Mouse (Mus musculus) heart, embryonic 16.5 days (tissue): Measurements from ENCODE around the gene D5Ertd579e. TPM values are rescaled to one million over a fixed set of nuclear protein-coding genes. Genes with fewer than 3 reads are reported as not detected.

ENCODE experiments used
- ATAC-seq: fragments of 200-750 bp; cut with Nextera tagmentation; replicated peaks from 2 replicates; pipeline ENCODE4 v1.8.0; 2017; ENCODE audit warnings: moderate number of reproducible peaks; ENCODE audit not compliant: insufficient read depth, low FRiP score; ENCODE audit errors: extremely low read depth
- H3K27ac ChIP-seq: fragments of 300-500 bp; sonication (generic); 2 replicates; pipeline ENCODE4 v1.5.1; 2014; ENCODE audit warnings: mild to moderate bottlenecking, low read length, control low read depth, moderate library complexity
- H3K27me3 ChIP-seq: fragments of 300-500 bp; sonication (generic); 2 replicates; pipeline ENCODE4 v1.6.1; 2014; ENCODE audit warnings: low read length, mixed read lengths; ENCODE audit not compliant: control insufficient read depth, insufficient read depth
- H3K36me3 ChIP-seq: fragments of 300-500 bp; sonication (generic); 2 replicates; pipeline ENCODE4 v1.6.1; 2014; ENCODE audit not compliant: control insufficient read depth, insufficient read depth
- H3K4me1 ChIP-seq: fragments of 300-500 bp; sonication (generic); 2 replicates; pipeline ENCODE4 v1.6.1; 2014; ENCODE audit warnings: low read length, mixed read lengths; ENCODE audit not compliant: control insufficient read depth, insufficient read depth
- H3K4me2 ChIP-seq: fragments of 300-500 bp; sonication (generic); 2 replicates; pipeline ENCODE4 v1.6.1; 2014; ENCODE audit warnings: low read depth, mild to moderate bottlenecking, control low read depth, low read length
- H3K4me3 ChIP-seq: fragments of 300-500 bp; sonication (generic); 2 replicates; pipeline ENCODE4 v1.5.1; 2014; ENCODE audit warnings: mild to moderate bottlenecking, control low read depth, low read length
- H3K9ac ChIP-seq: fragments of 300-500 bp; sonication (generic); 2 replicates; pipeline ENCODE4 v1.6.1; 2014; ENCODE audit warnings: low read length, control low read depth
- H3K9me3 ChIP-seq: fragments of 300-500 bp; sonication (generic); replicated peaks from 2 replicates; pipeline ENCODE4 v1.6.1; 2016; ENCODE audit warnings: low read length; ENCODE audit not compliant: control insufficient read depth
- WGBS: fragments of 180-500 bp; shearing (Covaris S2); extraction: QIAGEN DNeasy Blood & Tissue Kit; methylation state at CpG from one replicate; pipeline ENCODE4 v1.1.7; 2014; 5-methylcytosine and 5-hydroxymethylcytosine counted together
- polyA plus RNA-seq: library from polyadenylated mRNA; unstranded; fragments of >200 nt; fragmentation: Nextera tagmentation; extraction: Ambion mirVana; gene quantifications from 2 replicates; pipeline ENCODE4 v1.2.1, GENCODE M21; 2015

The D5Ertd579e gene
- polyA plus RNA-seq, 1 experiment from 2014 or later: 23.0 TPM

GRCm38 (mm10) chr5:36564530-36564929 lies 131.3 kb downstream of the D5Ertd579e start:
- no peak overlapping the region for H3K27ac ChIP-seq
- no peak overlapping the region for H3K4me2 ChIP-seq
- no peak overlapping the region for H3K9ac ChIP-seq
- no peaks in the 10 kb centered on the region for H3K27me3 ChIP-seq
- H3K4me1 ChIP-seq: peaks cover 18% of the 10 kb centered on the region
- no peaks in the 10 kb centered on the region for H3K9me3 ChIP-seq
- no peaks in the 10 kb centered on the region for H3K36me3 ChIP-seq
- H3K4me3 ChIP-seq: no peak overlapping the region
- ATAC-seq: no peak
- WGBS: 64% methylated on average over 9 of the region's 9 CpGs

DNA sequence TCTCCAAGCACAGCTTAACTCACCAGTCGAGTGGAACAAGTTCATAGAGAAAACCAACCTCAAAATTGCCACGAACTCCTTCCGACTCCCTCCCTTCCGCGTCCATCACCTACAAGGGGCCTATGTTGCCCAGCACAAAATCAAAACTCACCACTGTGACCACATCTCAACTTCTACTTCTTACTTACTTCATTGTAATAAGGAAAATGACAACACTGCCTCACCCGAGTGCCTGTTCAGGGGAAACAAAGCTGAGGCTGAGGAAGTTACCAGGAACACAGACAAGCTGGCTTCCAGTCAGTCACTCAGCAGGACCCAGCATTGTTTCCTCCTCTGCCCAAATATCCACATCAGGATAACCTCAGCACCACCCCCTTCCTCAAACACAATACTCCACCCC lies 132.1 kb downstream of the D5Ertd579e start:
- Histone ChIP-seq H3K4me3 (no peak overlapping the region), H3K9ac (no peak overlapping the region), H3K36me3 (no peaks in the 10 kb centered on the region), H3K9me3 (no peaks in the 10 kb centered on the region), H3K27ac (no peak overlapping the region), H3K27me3 (no peaks in the 10 kb centered on the region), H3K4me2 (no peak overlapping the region), H3K4me1 (peaks cover 18% of the 10 kb centered on the region)
- ATAC-seq: no peak
- 82% methylated on average over 6 of the region's 6 CpGs for WGBS

GRCm38 (mm10) chr5:36562791-36563445 lies 132.9 kb downstream of the D5Ertd579e start:
- no peaks in the 10 kb centered on the region for H3K9me3 ChIP-seq
- H3K4me2 ChIP-seq: no peak overlapping the region
- H3K27ac ChIP-seq: no peak overlapping the region
- ATAC-seq: no peak
- no peak overlapping the region for H3K9ac ChIP-seq
- 77% methylated on average over 10 of the region's 10 CpGs for WGBS
- H3K4me1 ChIP-seq: peaks cover 18% of the 10 kb centered on the region
- no peaks in the 10 kb centered on the region for H3K36me3 ChIP-seq
- no peak overlapping the region for H3K4me3 ChIP-seq
- no peaks in the 10 kb centered on the region for H3K27me3 ChIP-seq

GRCm38 (mm10) chr5:36561509-36561908 lies 134.3 kb downstream of the D5Ertd579e start:
- H3K4me3 ChIP-seq: no peak overlapping the region
- ATAC-seq: no peak
- H3K4me1 ChIP-seq: peaks cover 18% of the 10 kb centered on the region
- H3K36me3 ChIP-seq: no peaks in the 10 kb centered on the region
- no peak overlapping the region for H3K9ac ChIP-seq
- no peaks in the 10 kb centered on the region for H3K9me3 ChIP-seq
- no peaks in the 10 kb centered on the region for H3K27me3 ChIP-seq
- H3K4me2 ChIP-seq: no peak overlapping the region
- 83% methylated on average over 4 of the region's 4 CpGs for WGBS
- H3K27ac ChIP-seq: no peak overlapping the region

- Histone ChIP-seq H3K27me3 (no peaks in the 10 kb centered on the region), H3K9me3 (no peaks in the 10 kb centered on the region), H3K9ac (no peak overlapping the region), H3K4me2 (no peak overlapping the region), H3K4me3 (no peak overlapping the region), H3K27ac (no peak overlapping the region), H3K36me3 (no peaks in the 10 kb centered on the region), H3K4me1 (peaks cover 18% of the 10 kb centered on the region)
- no peak for ATAC-seq
- WGBS: 83% methylated on average over 4 of the region's 4 CpGs
Measured at GRCm38 (mm10) chr5:36560490-36560889, 135.3 kb downstream of the D5Ertd579e start.

DNA sequence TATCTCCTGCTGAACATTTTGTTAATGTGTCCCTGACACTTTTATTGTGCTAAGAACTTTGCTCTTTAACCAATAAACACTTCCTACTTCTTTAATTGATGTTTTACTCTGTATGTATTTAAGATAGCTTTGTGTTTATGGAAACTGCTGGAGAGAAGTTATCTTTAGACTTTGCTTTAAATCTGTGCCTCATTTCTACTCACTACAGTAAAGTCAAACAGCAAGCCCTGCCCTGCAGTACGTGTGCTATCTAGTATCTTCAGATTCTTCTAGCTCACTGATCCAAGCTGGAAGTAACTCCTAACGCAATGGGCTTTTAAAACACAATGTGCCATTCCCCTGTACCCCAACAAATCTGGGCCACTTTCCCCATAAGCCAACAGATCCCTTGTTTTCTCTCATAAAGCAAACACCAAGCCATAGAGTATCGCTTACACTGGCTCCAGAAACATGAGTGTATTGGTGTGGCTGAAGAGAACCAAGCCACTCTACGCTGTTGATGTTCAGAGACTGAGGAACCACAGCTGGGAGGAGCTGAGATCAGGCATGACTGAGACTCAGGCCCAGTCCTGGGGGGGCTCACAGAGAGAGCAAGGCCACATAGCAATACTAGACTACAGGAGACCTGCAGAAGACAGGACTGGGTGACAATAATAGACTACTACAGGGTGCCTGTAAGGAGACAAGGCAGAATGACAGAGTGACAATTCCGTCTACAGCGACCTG lies 136.2 kb downstream of the D5Ertd579e start:
- Histone ChIP-seq H3K9me3 (no peaks in the 10 kb centered on the region), H3K36me3 (no peaks in the 10 kb centered on the region), H3K4me3 (no peak overlapping the region), H3K4me1 (peaks cover 22% of the 10 kb centered on the region), H3K27me3 (no peaks in the 10 kb centered on the region), H3K9ac (no peak overlapping the region), H3K27ac (no peak overlapping the region; the same call in 1 of the 2 replicates), H3K4me2 (no peak overlapping the region)
- WGBS: 73% methylated on average over 6 of the region's 6 CpGs
- no peak for ATAC-seq

DNA sequence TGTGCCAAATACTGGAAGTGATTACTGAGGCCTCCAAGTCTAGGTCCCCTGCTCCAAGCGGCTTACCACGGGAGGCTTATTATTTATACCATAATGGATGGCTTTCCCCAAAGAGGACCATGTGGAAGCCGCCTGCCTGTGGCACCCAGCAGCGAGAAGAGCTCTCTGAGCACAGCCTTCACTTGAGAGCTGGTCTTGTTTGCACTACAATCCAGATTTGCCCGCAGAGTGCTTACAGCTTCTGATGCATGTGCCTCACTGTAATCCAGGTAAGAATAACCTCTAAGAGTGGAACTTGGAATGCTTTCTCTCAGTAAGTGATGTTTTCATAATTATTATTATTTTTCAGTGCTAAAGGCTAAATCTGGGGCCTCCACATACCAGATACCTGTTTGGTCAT lies 136.7 kb downstream of the D5Ertd579e start:
- no peaks in the 10 kb centered on the region for H3K9me3 ChIP-seq
- 84% methylated on average over 5 of the region's 5 CpGs for WGBS
- H3K9ac ChIP-seq: no peak overlapping the region
- H3K4me1 ChIP-seq: peaks cover 28% of the 10 kb centered on the region
- H3K27me3 ChIP-seq: no peaks in the 10 kb centered on the region
- H3K27ac ChIP-seq: no peak overlapping the region
- H3K36me3 ChIP-seq: no peaks in the 10 kb centered on the region
- no peak for ATAC-seq
- H3K4me3 ChIP-seq: no peak overlapping the region
- H3K4me2 ChIP-seq: no peak overlapping the region

DNA sequence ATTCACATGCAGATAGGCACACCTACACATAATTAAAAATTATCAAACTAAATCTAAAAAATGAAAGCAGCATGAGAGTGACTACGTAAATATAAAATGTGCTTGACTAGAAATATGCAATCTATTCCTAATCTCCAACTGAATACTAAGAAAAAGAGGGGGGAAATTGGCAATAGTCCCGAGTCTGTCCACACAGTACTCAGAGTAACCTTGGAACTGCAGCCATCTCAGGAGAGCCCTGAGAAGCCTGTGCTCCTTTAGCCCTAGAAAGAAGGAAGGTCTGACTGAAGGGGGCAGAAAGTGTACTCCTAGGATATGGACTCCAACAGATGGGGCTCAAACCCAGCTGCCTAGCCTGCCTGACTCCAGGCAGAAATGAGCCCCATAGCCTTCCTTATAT lies 137.3 kb downstream of the D5Ertd579e start:
- no peak for ATAC-seq
- H3K27me3 ChIP-seq: no peaks in the 10 kb centered on the region
- H3K4me3 ChIP-seq: no peak overlapping the region
- H3K4me1 ChIP-seq: peaks cover 30% of the 10 kb centered on the region
- H3K9me3 ChIP-seq: no peaks in the 10 kb centered on the region
- H3K36me3 ChIP-seq: no peaks in the 10 kb centered on the region
- whole genome bisulfite sequencing: 81% methylated on average over 2 of the region's 2 CpGs
- H3K4me2 ChIP-seq: no peak overlapping the region
- no peak overlapping the region for H3K27ac ChIP-seq
- no peak overlapping the region for H3K9ac ChIP-seq

GRCm38 (mm10) chr5:36557584-36558308 lies 138.1 kb downstream of the D5Ertd579e start:
- Histone ChIP-seq H3K27ac (0 out of 2 replicates have a peak overlapping the region, but pooled peaks have one; percentile 25), H3K4me1 (peaks cover 24% of the 10 kb centered on the region), H3K4me2 (no peak overlapping the region), H3K9ac (no peak overlapping the region), H3K36me3 (no peaks in the 10 kb centered on the region), H3K9me3 (no peaks in the 10 kb centered on the region), H3K27me3 (no peaks in the 10 kb centered on the region), H3K4me3 (no peak overlapping the region)
- WGBS: 63% methylated on average over 7 of the region's 7 CpGs
- ATAC-seq: no peak
